Mouse (Mus musculus): ENCODE results near the gene Jazf1. TPM values are rescaled to one million over a fixed set of nuclear protein-coding genes. Genes with fewer than 3 reads are reported as not detected.

Gene Jazf1
- polyA plus RNA-seq, 1 experiment: 1.4 TPM

- no peak overlapping the region for H3K27ac ChIP-seq (ENCODE audit: control insufficient read depth, insufficient read depth, low read length)
- no peak for TF ChIP-seq CTCF (IDR thresholded peaks at IDR 0.05; ENCODE audit: borderline replicate concordance, control insufficient read depth, extremely low read depth, insufficient read depth, low read length, poor library complexity)
- TF ChIP-seq POLR2A (IDR thresholded peaks at IDR 0.05; ENCODE audit: control insufficient read depth, extremely low read depth, insufficient read depth, low read length, poor library complexity): no peak
- peaks cover 20% of the 10 kb centered on the region for H3K4me1 ChIP-seq (replicated peaks; ENCODE audit: control insufficient read depth, insufficient read depth, low read length)
- 96% methylated on average over 6 of the region's 6 CpGs for WGBS
- no peaks in the 10 kb centered on the region for H3K36me3 ChIP-seq (ENCODE audit: control insufficient read depth, insufficient read depth, low read length)
- H3K4me3 ChIP-seq (ENCODE audit: control insufficient read depth, insufficient read depth, low read length): no peak overlapping the region
- H3K27me3 ChIP-seq (ENCODE audit: control insufficient read depth, insufficient read depth, low read length): no peaks in the 10 kb centered on the region
- no peak for DNase-seq
Observed at GRCm38 (mm10) chr6:52963430-52963732, 105.0 kb downstream of the Jazf1 start.

GRCm38 (mm10) chr6:52962600-52963429, 105.6 kb downstream of the Jazf1 start:
- Histone ChIP-seq H3K27me3 (ENCODE audit: control insufficient read depth, insufficient read depth, low read length) (no peaks in the 10 kb centered on the region), H3K4me1 (replicated peaks; ENCODE audit: control insufficient read depth, insufficient read depth, low read length) (peaks cover 22% of the 10 kb centered on the region), H3K27ac (ENCODE audit: control insufficient read depth, insufficient read depth, low read length) (no peak overlapping the region), H3K4me3 (ENCODE audit: control insufficient read depth, insufficient read depth, low read length) (no peak overlapping the region), H3K36me3 (ENCODE audit: control insufficient read depth, insufficient read depth, low read length) (no peaks in the 10 kb centered on the region)
- TF ChIP-seq CTCF (IDR thresholded peaks at IDR 0.05; ENCODE audit: borderline replicate concordance, control insufficient read depth, extremely low read depth, insufficient read depth, low read length, poor library complexity): no peak
- TF ChIP-seq POLR2A (IDR thresholded peaks at IDR 0.05; ENCODE audit: control insufficient read depth, extremely low read depth, insufficient read depth, low read length, poor library complexity): no peak
- DNase-seq: no peak
- WGBS: 53% methylated on average over 4 of the region's 4 CpGs

- TF ChIP-seq POLR2A (IDR thresholded peaks at IDR 0.05; ENCODE audit: control insufficient read depth, extremely low read depth, insufficient read depth, low read length, poor library complexity) (no peak), CTCF (IDR thresholded peaks at IDR 0.05; ENCODE audit: borderline replicate concordance, control insufficient read depth, extremely low read depth, insufficient read depth, low read length, poor library complexity) (no peak)
- Histone ChIP-seq H3K36me3 (ENCODE audit: control insufficient read depth, insufficient read depth, low read length) (no peaks in the 10 kb centered on the region), H3K4me3 (ENCODE audit: control insufficient read depth, insufficient read depth, low read length) (no peak overlapping the region), H3K4me1 (replicated peaks; ENCODE audit: control insufficient read depth, insufficient read depth, low read length) (peaks cover 23% of the 10 kb centered on the region), H3K27me3 (ENCODE audit: control insufficient read depth, insufficient read depth, low read length) (no peaks in the 10 kb centered on the region), H3K27ac (ENCODE audit: control insufficient read depth, insufficient read depth, low read length) (no peak overlapping the region)
- DNase-seq: no peak
- 74% methylated on average over 6 of the region's 6 CpGs for WGBS
Observed at GRCm38 (mm10) chr6:52961660-52962490, 106.6 kb downstream of the Jazf1 start.

GRCm38 (mm10) chr6:52957730-52958129, 110.7 kb downstream of the Jazf1 start:
- DNase-seq: peak; percentile 72
- TF ChIP-seq POLR2A (IDR thresholded peaks at IDR 0.05; ENCODE audit: control insufficient read depth, extremely low read depth, insufficient read depth, low read length, poor library complexity): no peak
- TF ChIP-seq CTCF (IDR thresholded peaks at IDR 0.05; ENCODE audit: borderline replicate concordance, control insufficient read depth, extremely low read depth, insufficient read depth, low read length, poor library complexity): peak; percentile 86
- WGBS: 5% methylated on average over 4 of the region's 4 CpGs

GRCm38 (mm10) chr6:52956131-52956530, 112.3 kb downstream of the Jazf1 start:
- no peak for DNase-seq
- TF ChIP-seq CTCF (IDR thresholded peaks at IDR 0.05; ENCODE audit: borderline replicate concordance, control insufficient read depth, extremely low read depth, insufficient read depth, low read length, poor library complexity): no peak
- TF ChIP-seq POLR2A (IDR thresholded peaks at IDR 0.05; ENCODE audit: control insufficient read depth, extremely low read depth, insufficient read depth, low read length, poor library complexity): no peak
- Histone ChIP-seq H3K27me3 (ENCODE audit: control insufficient read depth, insufficient read depth, low read length) (no peaks in the 10 kb centered on the region), H3K27ac (ENCODE audit: control insufficient read depth, insufficient read depth, low read length) (no peak overlapping the region), H3K4me1 (replicated peaks; ENCODE audit: control insufficient read depth, insufficient read depth, low read length) (peaks cover 20% of the 10 kb centered on the region), H3K36me3 (ENCODE audit: control insufficient read depth, insufficient read depth, low read length) (no peaks in the 10 kb centered on the region), H3K4me3 (ENCODE audit: control insufficient read depth, insufficient read depth, low read length) (no peak overlapping the region)
- WGBS: 98% methylated on average over 2 of the region's 2 CpGs

More at GRCm38 (mm10) chr6:52957730-52958129, 110.7 kb downstream of the Jazf1 start:
- Histone ChIP-seq H3K4me1 (replicated peaks; ENCODE audit: control insufficient read depth, insufficient read depth, low read length) (peaks cover 15% of the 10 kb centered on the region), H3K27ac (ENCODE audit: control insufficient read depth, insufficient read depth, low read length) (no peak overlapping the region), H3K27me3 (ENCODE audit: control insufficient read depth, insufficient read depth, low read length) (no peaks in the 10 kb centered on the region), H3K36me3 (ENCODE audit: control insufficient read depth, insufficient read depth, low read length) (no peaks in the 10 kb centered on the region), H3K4me3 (ENCODE audit: control insufficient read depth, insufficient read depth, low read length) (no peak overlapping the region)

GRCm38 (mm10) chr6:52955304-52955703, 113.1 kb downstream of the Jazf1 start:
- 9% methylated on average over 2 of the region's 2 CpGs for WGBS
- peak overlapping the region; percentile 27 for H3K27ac ChIP-seq (ENCODE audit: control insufficient read depth, insufficient read depth, low read length)

More at GRCm38 (mm10) chr6:52955304-52955703, 113.1 kb downstream of the Jazf1 start:
- DNase-seq: peak; percentile 31
- no peak for TF ChIP-seq CTCF (IDR thresholded peaks at IDR 0.05; ENCODE audit: borderline replicate concordance, control insufficient read depth, extremely low read depth, insufficient read depth, low read length, poor library complexity)
- no peak for TF ChIP-seq POLR2A (IDR thresholded peaks at IDR 0.05; ENCODE audit: control insufficient read depth, extremely low read depth, insufficient read depth, low read length, poor library complexity)
- peaks cover 20% of the 10 kb centered on the region for H3K4me1 ChIP-seq (replicated peaks; ENCODE audit: control insufficient read depth, insufficient read depth, low read length)
- H3K4me3 ChIP-seq (ENCODE audit: control insufficient read depth, insufficient read depth, low read length): no peak overlapping the region
- H3K36me3 ChIP-seq (ENCODE audit: control insufficient read depth, insufficient read depth, low read length): no peaks in the 10 kb centered on the region
- H3K27me3 ChIP-seq (ENCODE audit: control insufficient read depth, insufficient read depth, low read length): no peaks in the 10 kb centered on the region
